Mouse (Mus musculus): ENCODE measurements at regions not wholly inside any gene's neighbourhood (a gene's known extent, or its start where the extent isn't known, plus 50 kb on each side); places are given as distances from the start of the nearest gene placed in this dataset.
A peak's percentile ranks its signal among the peaks of the same experiment; 100 is the strongest.

GRCm38 (mm10) chr4:57362652-57363051 lies 61.0 kb upstream of the Ptpn3 start:
- DNase-seq = no peak

GRCm38 (mm10) chr4:57369736-57370373 lies 64.2 kb upstream of the Palm2 start:
- peak; percentile 86 for DNase-seq

DNA sequence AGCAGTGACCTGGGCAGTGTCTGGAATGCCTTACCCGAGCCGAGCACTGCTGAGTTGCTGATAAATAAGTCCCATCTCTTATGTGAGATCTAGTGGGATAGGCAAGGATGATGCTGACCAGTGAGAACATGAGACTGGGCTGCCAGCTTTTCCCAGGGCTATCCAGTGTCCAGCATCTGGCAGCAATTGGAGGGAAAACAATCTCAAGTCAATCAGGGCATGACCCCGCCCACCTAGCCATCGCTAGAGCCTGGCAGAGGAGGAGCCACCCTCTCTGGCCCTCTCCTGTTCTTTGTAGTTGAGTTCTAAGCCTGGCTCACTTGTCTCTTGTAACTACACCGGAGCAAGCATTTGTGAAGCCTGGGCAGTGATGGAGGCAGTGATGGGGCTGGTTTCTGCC lies 56.2 kb upstream of the Palm2 start:
- no peak for DNase-seq

- no peak for DNase-seq
Observed at GRCm38 (mm10) chr4:57380063-57380800, 53.8 kb upstream of the Palm2 start.

DNA sequence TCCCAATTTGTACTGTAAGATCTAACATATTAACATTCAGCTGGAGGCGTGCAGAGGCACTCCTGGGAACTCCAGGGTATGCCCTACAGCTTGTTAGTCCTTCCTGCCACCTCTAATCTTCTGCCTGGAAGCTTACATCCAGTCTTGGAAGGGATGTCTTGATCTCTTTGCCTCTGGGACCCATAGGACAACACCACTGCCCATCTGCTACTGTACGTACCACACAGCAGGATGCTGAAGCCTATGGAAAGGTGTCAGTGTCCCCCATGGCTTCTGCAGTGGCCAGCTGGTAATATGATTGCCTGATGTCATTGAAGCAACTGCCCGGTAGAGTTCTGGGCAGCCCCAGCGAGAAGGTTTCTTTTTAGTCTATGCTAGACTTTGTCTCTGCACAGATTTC lies 52.7 kb upstream of the Palm2 start:
- DNase-seq = no peak

Measured in thymus, postnatal 4 days (tissue).